Mouse (Mus musculus): ENCODE results near the gene Defb6. TPM values are rescaled to one million over a fixed set of nuclear protein-coding genes. Genes with fewer than 3 reads are reported as not detected.

Defb6 gene
- not detected in 2 replicates for polyA plus RNA-seq (2012; rRNA removed)
- polyA plus RNA-seq (2014; fragmentation: Nextera tagmentation; extraction: Ambion mirVana): not detected in 2 replicates

DNA sequence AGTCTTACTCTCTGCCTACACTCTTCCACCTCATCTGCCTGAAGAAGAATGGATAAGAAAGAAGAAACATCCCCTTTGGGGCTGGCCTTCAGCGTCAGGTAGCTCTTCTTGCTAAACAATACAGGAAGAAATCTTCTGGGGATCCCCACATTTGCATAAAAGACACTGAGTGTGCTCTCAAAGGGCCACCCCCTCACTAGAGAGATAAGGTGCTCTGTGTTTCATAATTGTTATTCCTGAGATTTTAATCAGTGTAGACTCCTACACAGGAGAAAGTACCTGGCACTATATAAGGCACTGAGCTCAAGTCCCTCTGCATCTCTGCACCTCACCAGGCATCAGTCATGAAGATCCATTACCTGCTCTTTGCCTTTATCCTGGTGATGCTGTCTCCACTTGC, at the start of gene Defb6:
TSS of gene Defb6 (plus strand) at position 318 of the 400 bp plus-strand sequence.
- Histone ChIP-seq H3K9me3 (ENCODE audit: control insufficient read depth, low read length) (no peaks in the 10 kb centered on the region), H3K9ac (ENCODE audit: low read depth, low read length, severe bottlenecking) (no peak within 1 kb of the TSS), H3K36me3 (ENCODE audit: control insufficient read depth, insufficient read depth, low read length) (no peaks in the 10 kb centered on the region), H3K4me3 (replicated peaks; ENCODE audit: low read length) (no peak within 1 kb of the TSS), H3K4me2 (replicated peaks; ENCODE audit: low read depth, low read length, severe bottlenecking) (no peak within 1 kb of the TSS), H3K4me1 (ENCODE audit: control insufficient read depth, insufficient read depth, low read length) (no peaks in the 10 kb centered on the region), H3K27me3 (ENCODE audit: control insufficient read depth, insufficient read depth, low read length) (no peaks in the 10 kb centered on the region), H3K27ac (replicated peaks; ENCODE audit: low read depth, low read length) (no peak within 1 kb of the TSS)
- ATAC-seq (ENCODE audit: low FRiP score, low read depth): no peak
- WGBS: 57% methylated on average over 1 of the region's 1 CpGs
- no peak for DNase-seq (ENCODE audit: low spot score)
- TF ChIP-seq POLR2A (IDR thresholded peaks at IDR 0.05; ENCODE audit: borderline replicate concordance, extremely low read depth, insufficient read depth, insufficient read length): no peak

DNA sequence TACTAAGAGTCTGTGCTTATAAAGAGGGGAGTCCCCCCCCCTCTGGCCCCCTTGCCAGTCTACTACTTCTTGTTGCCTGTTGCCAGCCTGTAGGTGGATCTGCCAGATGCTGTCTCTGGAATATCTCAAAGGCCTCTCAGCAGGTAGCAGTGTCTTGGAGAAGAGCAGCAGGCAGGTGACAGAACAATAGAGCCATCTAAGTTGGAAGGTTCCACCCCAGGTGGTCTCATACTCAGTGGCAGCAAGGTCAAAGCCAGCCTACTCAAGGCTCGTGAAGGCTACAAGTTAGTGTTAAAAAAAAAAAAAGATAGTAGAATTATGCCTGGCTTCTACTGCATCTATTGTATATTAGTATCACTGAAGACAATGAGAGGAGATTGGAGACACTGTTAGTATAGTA, 12.8 kb downstream of the Defb6 start:
- WGBS: 58% methylated on average over 1 of the region's 1 CpGs
- TF ChIP-seq POLR2A (IDR thresholded peaks at IDR 0.05; ENCODE audit: borderline replicate concordance, extremely low read depth, insufficient read depth, insufficient read length): no peak
- ATAC-seq (ENCODE audit: low FRiP score, low read depth): no peak
- Histone ChIP-seq H3K36me3 (ENCODE audit: control insufficient read depth, insufficient read depth, low read length) (no peaks in the 10 kb centered on the region), H3K4me2 (replicated peaks; ENCODE audit: low read depth, low read length, severe bottlenecking) (no peak overlapping the region), H3K27me3 (ENCODE audit: control insufficient read depth, insufficient read depth, low read length) (no peaks in the 10 kb centered on the region), H3K9ac (ENCODE audit: low read depth, low read length, severe bottlenecking) (no peak overlapping the region), H3K4me1 (ENCODE audit: control insufficient read depth, insufficient read depth, low read length) (no peaks in the 10 kb centered on the region), H3K27ac (replicated peaks; ENCODE audit: low read depth, low read length) (no peak overlapping the region), H3K9me3 (ENCODE audit: control insufficient read depth, low read length) (no peaks in the 10 kb centered on the region), H3K4me3 (replicated peaks; ENCODE audit: low read length) (no peak overlapping the region)
- DNase-seq (ENCODE audit: low spot score): no peak

DNA sequence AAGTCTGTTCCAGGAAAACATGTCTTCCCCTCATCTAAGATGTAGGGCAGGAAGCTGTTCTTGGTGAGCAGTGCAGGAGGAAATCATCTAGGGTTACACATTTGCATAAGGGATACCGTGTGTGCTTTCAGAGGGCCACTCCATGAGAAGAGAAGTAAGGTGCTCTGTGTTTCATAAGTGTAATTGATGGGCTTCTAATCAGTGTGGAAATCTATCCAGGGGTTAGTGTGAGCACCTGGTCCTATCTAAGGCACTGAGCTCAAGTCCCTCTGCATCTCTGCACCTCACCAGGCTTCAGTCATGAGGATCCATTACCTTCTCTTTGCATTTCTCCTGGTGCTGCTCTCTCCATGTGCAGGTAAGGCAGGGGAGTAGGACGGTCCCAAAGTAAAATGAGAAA, 14.3 kb downstream of the Defb6 start, which contains the start of gene Defb46:
TSS of gene Defb46 (plus strand) at position 301 of the 400 bp plus-strand sequence.
- DNase-seq (ENCODE audit: low spot score) (no peak), ATAC-seq (ENCODE audit: low FRiP score, low read depth) (no peak)
- no peak within 1 kb of the TSS for H3K4me3 ChIP-seq (replicated peaks; ENCODE audit: low read length)
- no peak for TF ChIP-seq POLR2A (IDR thresholded peaks at IDR 0.05; ENCODE audit: borderline replicate concordance, extremely low read depth, insufficient read depth, insufficient read length)
- H3K4me2 ChIP-seq (replicated peaks; ENCODE audit: low read depth, low read length, severe bottlenecking): no peak within 1 kb of the TSS
- no peaks in the 10 kb centered on the region for H3K36me3 ChIP-seq (ENCODE audit: control insufficient read depth, insufficient read depth, low read length)
- WGBS: 78% methylated on average over 2 of the region's 2 CpGs
- no peak within 1 kb of the TSS for H3K9ac ChIP-seq (ENCODE audit: low read depth, low read length, severe bottlenecking)
- no peaks in the 10 kb centered on the region for H3K4me1 ChIP-seq (ENCODE audit: control insufficient read depth, insufficient read depth, low read length)
- no peak within 1 kb of the TSS for H3K27ac ChIP-seq (replicated peaks; ENCODE audit: low read depth, low read length)
- no peaks in the 10 kb centered on the region for H3K27me3 ChIP-seq (ENCODE audit: control insufficient read depth, insufficient read depth, low read length)
- no peaks in the 10 kb centered on the region for H3K9me3 ChIP-seq (ENCODE audit: control insufficient read depth, low read length)

DNA sequence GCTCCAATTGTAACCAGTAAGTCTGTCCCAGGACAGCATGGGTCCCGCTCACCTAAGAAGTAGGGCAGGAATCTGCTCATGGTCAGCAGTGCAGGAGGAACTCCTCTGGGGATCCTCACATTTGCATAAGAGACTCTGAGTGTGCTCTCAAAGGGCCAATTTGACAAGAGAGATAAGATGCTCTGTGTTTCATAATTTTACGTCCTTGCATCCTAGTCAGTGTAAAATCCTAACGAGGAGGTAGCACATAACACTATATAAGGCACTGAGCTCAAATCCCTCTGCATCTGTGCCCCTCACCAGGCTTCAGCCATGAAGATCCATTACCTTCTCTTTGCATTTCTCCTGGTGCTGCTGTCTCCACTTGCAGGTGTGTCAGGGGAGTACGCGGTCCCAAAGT, 22.0 kb downstream of the Defb6 start, which contains the start of gene Defb5:
TSS of gene Defb5 (plus strand) at position 301 of the 400 bp plus-strand sequence.
- no peaks in the 10 kb centered on the region for H3K27me3 ChIP-seq (ENCODE audit: control insufficient read depth, insufficient read depth, low read length)
- H3K4me2 ChIP-seq (replicated peaks; ENCODE audit: low read depth, low read length, severe bottlenecking): no peak within 1 kb of the TSS
- no peak within 1 kb of the TSS for H3K9ac ChIP-seq (ENCODE audit: low read depth, low read length, severe bottlenecking)
- DNase-seq (ENCODE audit: low spot score): no peak
- no peaks in the 10 kb centered on the region for H3K36me3 ChIP-seq (ENCODE audit: control insufficient read depth, insufficient read depth, low read length)
- no peaks in the 10 kb centered on the region for H3K9me3 ChIP-seq (ENCODE audit: control insufficient read depth, low read length)
- WGBS: 89% methylated on average over 5 of the region's 5 CpGs
- H3K27ac ChIP-seq (replicated peaks; ENCODE audit: low read depth, low read length): no peak within 1 kb of the TSS
- TF ChIP-seq POLR2A (IDR thresholded peaks at IDR 0.05; ENCODE audit: borderline replicate concordance, extremely low read depth, insufficient read depth, insufficient read length): no peak
- H3K4me1 ChIP-seq (ENCODE audit: control insufficient read depth, insufficient read depth, low read length): no peaks in the 10 kb centered on the region
- H3K4me3 ChIP-seq (replicated peaks; ENCODE audit: low read length): no peak within 1 kb of the TSS
- no peak for ATAC-seq (ENCODE audit: low FRiP score, low read depth)

DNA sequence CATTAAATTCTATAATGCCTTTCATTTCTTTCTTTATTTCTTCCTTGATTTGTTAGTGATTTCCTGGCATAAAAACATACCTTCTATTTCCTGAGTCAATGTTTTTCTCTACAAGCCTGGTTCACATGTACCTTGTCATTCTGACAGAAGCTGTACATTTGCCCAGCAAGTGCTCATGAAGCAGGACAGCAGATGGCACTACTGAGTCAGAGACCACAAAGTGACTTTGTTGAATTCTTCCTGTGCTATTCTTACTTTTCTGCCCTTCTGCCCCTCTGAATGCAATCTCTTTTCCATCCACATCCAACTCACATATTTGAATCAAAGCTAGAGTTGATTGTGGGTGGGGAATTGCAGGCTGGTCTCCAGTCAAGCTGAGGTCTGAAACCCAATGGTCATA, 32.9 kb downstream of the Defb6 start:
- TF ChIP-seq POLR2A (IDR thresholded peaks at IDR 0.05; ENCODE audit: borderline replicate concordance, extremely low read depth, insufficient read depth, insufficient read length): no peak
- Histone ChIP-seq H3K27ac (replicated peaks; ENCODE audit: low read depth, low read length) (no peak overlapping the region), H3K4me2 (replicated peaks; ENCODE audit: low read depth, low read length, severe bottlenecking) (no peak overlapping the region), H3K9me3 (ENCODE audit: control insufficient read depth, low read length) (no peaks in the 10 kb centered on the region), H3K4me1 (ENCODE audit: control insufficient read depth, insufficient read depth, low read length) (no peaks in the 10 kb centered on the region), H3K4me3 (replicated peaks; ENCODE audit: low read length) (no peak overlapping the region), H3K9ac (ENCODE audit: low read depth, low read length, severe bottlenecking) (no peak overlapping the region), H3K27me3 (ENCODE audit: control insufficient read depth, insufficient read depth, low read length) (no peaks in the 10 kb centered on the region), H3K36me3 (ENCODE audit: control insufficient read depth, insufficient read depth, low read length) (no peaks in the 10 kb centered on the region)
- DNase-seq (ENCODE audit: low spot score) (no peak), ATAC-seq (ENCODE audit: low FRiP score, low read depth) (no peak)

DNA sequence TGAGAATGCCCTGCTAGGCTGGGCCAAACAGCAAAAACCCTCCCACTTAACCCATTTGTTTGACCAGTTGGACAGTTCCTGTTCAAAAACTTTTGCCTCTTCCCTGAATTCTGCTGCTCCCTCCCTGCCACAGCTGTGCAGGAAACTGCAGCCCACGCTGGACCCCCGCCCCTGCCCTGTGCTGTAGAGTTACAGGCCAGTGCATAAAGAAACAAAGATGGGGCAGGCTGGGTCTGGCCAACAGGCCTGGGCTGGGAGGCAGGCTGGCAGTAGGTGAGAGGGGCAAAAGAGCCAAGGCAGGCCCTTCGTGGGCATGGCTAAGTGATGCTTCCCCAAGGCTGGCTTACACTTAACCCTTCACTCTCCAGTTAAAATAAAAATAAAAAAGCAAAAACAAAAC, 34.4 kb downstream of the Defb6 start:
- no peaks in the 10 kb centered on the region for H3K27me3 ChIP-seq (ENCODE audit: control insufficient read depth, insufficient read depth, low read length)
- H3K4me3 ChIP-seq (replicated peaks; ENCODE audit: low read length): no peak overlapping the region
- no peak for TF ChIP-seq POLR2A (IDR thresholded peaks at IDR 0.05; ENCODE audit: borderline replicate concordance, extremely low read depth, insufficient read depth, insufficient read length)
- 56% methylated on average over 3 of the region's 3 CpGs for WGBS
- no peaks in the 10 kb centered on the region for H3K36me3 ChIP-seq (ENCODE audit: control insufficient read depth, insufficient read depth, low read length)
- H3K9ac ChIP-seq (ENCODE audit: low read depth, low read length, severe bottlenecking): no peak overlapping the region
- ATAC-seq (ENCODE audit: low FRiP score, low read depth): no peak
- H3K27ac ChIP-seq (replicated peaks; ENCODE audit: low read depth, low read length): no peak overlapping the region
- H3K4me2 ChIP-seq (replicated peaks; ENCODE audit: low read depth, low read length, severe bottlenecking): no peak overlapping the region
- no peaks in the 10 kb centered on the region for H3K9me3 ChIP-seq (ENCODE audit: control insufficient read depth, low read length)
- H3K4me1 ChIP-seq (ENCODE audit: control insufficient read depth, insufficient read depth, low read length): no peaks in the 10 kb centered on the region
- DNase-seq (ENCODE audit: low spot score): no peak

Other genes starting within 250 kb of the Defb6 start
- not detected in 2 replicates for gene Defb40, start 247.2 kb upstream of the Defb6 start, polyA plus RNA-seq (2012; rRNA removed)
- gene Defb40, start 247.2 kb upstream of the Defb6 start, polyA plus RNA-seq (2014; fragmentation: Nextera tagmentation; extraction: Ambion mirVana): not detected in 2 replicates
- gene Defb37, start 234.4 kb upstream of the Defb6 start, polyA plus RNA-seq (2012; rRNA removed): not detected in 2 replicates
- not detected in 2 replicates for gene Defb37, start 234.4 kb upstream of the Defb6 start, polyA plus RNA-seq (2014; fragmentation: Nextera tagmentation; extraction: Ambion mirVana)
- gene Defb38, start 198.9 kb upstream of the Defb6 start, polyA plus RNA-seq (2012; rRNA removed): not detected in 2 replicates
- gene Defb38, start 198.9 kb upstream of the Defb6 start, polyA plus RNA-seq (2014; fragmentation: Nextera tagmentation; extraction: Ambion mirVana): not detected in 2 replicates
- gene Defb39, start 160.7 kb upstream of the Defb6 start, polyA plus RNA-seq (2012; rRNA removed): not detected in 2 replicates
- not detected in 2 replicates for gene Defb39, start 160.7 kb upstream of the Defb6 start, polyA plus RNA-seq (2014; fragmentation: Nextera tagmentation; extraction: Ambion mirVana)
- not detected in 2 replicates for gene Defb12, start 110.6 kb upstream of the Defb6 start, polyA plus RNA-seq (2012; rRNA removed)
- not detected in 2 replicates for gene Defb12, start 110.6 kb upstream of the Defb6 start, polyA plus RNA-seq (2014; fragmentation: Nextera tagmentation; extraction: Ambion mirVana)
- not detected in 2 replicates for gene Defb34, start 101.7 kb upstream of the Defb6 start, polyA plus RNA-seq (2012; rRNA removed)
- gene Defb34, start 101.7 kb upstream of the Defb6 start, polyA plus RNA-seq (2014; fragmentation: Nextera tagmentation; extraction: Ambion mirVana): not detected in 2 replicates
- not detected in 2 replicates for gene Gm45826, start 84.7 kb upstream of the Defb6 start, polyA plus RNA-seq (2012; rRNA removed)
- not detected in 2 replicates for gene Gm45826, start 84.7 kb upstream of the Defb6 start, polyA plus RNA-seq (2014; fragmentation: Nextera tagmentation; extraction: Ambion mirVana)
- not detected in 2 replicates for gene Defb14, start 31.1 kb upstream of the Defb6 start, polyA plus RNA-seq (2012; rRNA removed)
- gene Defb14, start 31.1 kb upstream of the Defb6 start, polyA plus RNA-seq (2014; fragmentation: Nextera tagmentation; extraction: Ambion mirVana): not detected in 2 replicates
- gene Defb4, start 26.8 kb upstream of the Defb6 start, polyA plus RNA-seq (2012; rRNA removed): 0.19 TPM in 1 of 2 replicates, not detected in the other
- gene Defb4, start 26.8 kb upstream of the Defb6 start, polyA plus RNA-seq (2014; fragmentation: Nextera tagmentation; extraction: Ambion mirVana): 1.0 TPM in 1 of 2 replicates, not detected in the other
- not detected in 2 replicates for gene Defb46, start 14.4 kb downstream of the Defb6 start, polyA plus RNA-seq (2012; rRNA removed)
- gene Defb46, start 14.4 kb downstream of the Defb6 start, polyA plus RNA-seq (2014; fragmentation: Nextera tagmentation; extraction: Ambion mirVana): not detected in 2 replicates
- gene Defb5, start 22.1 kb downstream of the Defb6 start, polyA plus RNA-seq (2012; rRNA removed): not detected in 2 replicates
- not detected in 2 replicates for gene Defb5, start 22.1 kb downstream of the Defb6 start, polyA plus RNA-seq (2014; fragmentation: Nextera tagmentation; extraction: Ambion mirVana)
- gene Defb3, start 67.9 kb downstream of the Defb6 start, polyA plus RNA-seq (2012; rRNA removed): not detected in 2 replicates
- gene Defb3, start 67.9 kb downstream of the Defb6 start, polyA plus RNA-seq (2014; fragmentation: Nextera tagmentation; extraction: Ambion mirVana): not detected in 2 replicates
- gene Defb8, start 222.1 kb downstream of the Defb6 start, polyA plus RNA-seq (2012; rRNA removed): not detected in 2 replicates
- not detected in 2 replicates for gene Defb8, start 222.1 kb downstream of the Defb6 start, polyA plus RNA-seq (2014; fragmentation: Nextera tagmentation; extraction: Ambion mirVana)